Mouse (Mus musculus): ENCODE measurements at regions not wholly inside any gene's neighbourhood (a gene's known extent, or its start where the extent isn't known, plus 50 kb on each side); places are given as distances from the start of the nearest gene placed in this dataset.

- intact Hi-C loops (cut with DNase I) = no loop called here
- DNase-seq (ENCODE audit: extremely low spot score in 1 of 2, low spot score in 2 of 2) = no peak
- Histone ChIP-seq H3K4me3 (no peak overlapping the region), H3K27ac (no peak overlapping the region)
- TF ChIP-seq CTCF (IDR thresholded peaks at IDR 0.05) = no peak
Measured at GRCm38 (mm10) chr4:29145242-29145641, 332.3 kb downstream of the Epha7 start.

GRCm38 (mm10) chr4:29152134-29152867 lies 339.4 kb downstream of the Epha7 start:
- intact Hi-C loops (cut with DNase I) = no loop called here
- no peak for DNase-seq (ENCODE audit: extremely low spot score in 1 of 2, low spot score in 2 of 2)
- Histone ChIP-seq H3K4me3 (no peak overlapping the region), H3K27ac (no peak overlapping the region)
- no peak for TF ChIP-seq CTCF (IDR thresholded peaks at IDR 0.05)

- Histone ChIP-seq H3K4me3 (no peak overlapping the region), H3K27ac (no peak overlapping the region)
- DNase-seq (ENCODE audit: extremely low spot score in 1 of 2, low spot score in 2 of 2) = no peak
- TF ChIP-seq CTCF (IDR thresholded peaks at IDR 0.05) = no peak
- intact Hi-C loops (cut with DNase I) = no loop called here
Measured at GRCm38 (mm10) chr4:29182494-29182893, 369.6 kb downstream of the Epha7 start.

GRCm38 (mm10) chr4:29183411-29183810 lies 370.5 kb downstream of the Epha7 start:
- no peak for TF ChIP-seq CTCF (IDR thresholded peaks at IDR 0.05)
- Histone ChIP-seq H3K27ac (no peak overlapping the region), H3K4me3 (no peak overlapping the region)
- intact Hi-C loops (cut with DNase I) = no loop called here
- DNase-seq (ENCODE audit: extremely low spot score in 1 of 2, low spot score in 2 of 2) = no peak

GRCm38 (mm10) chr4:29183818-29184217 lies 370.9 kb downstream of the Epha7 start:
- DNase-seq (ENCODE audit: extremely low spot score in 1 of 2, low spot score in 2 of 2) = no peak
- Histone ChIP-seq H3K27ac (no peak overlapping the region), H3K4me3 (no peak overlapping the region)
- no peak for TF ChIP-seq CTCF (IDR thresholded peaks at IDR 0.05)
- intact Hi-C loops (cut with DNase I) = no loop called here

- TF ChIP-seq CTCF (IDR thresholded peaks at IDR 0.05) = no peak
- intact Hi-C loops (cut with DNase I) = no loop called here
- no peak for DNase-seq (ENCODE audit: extremely low spot score in 1 of 2, low spot score in 2 of 2)
- no peak overlapping the region for H3K4me3 ChIP-seq
- H3K27ac ChIP-seq = no peak overlapping the region
Measured at GRCm38 (mm10) chr4:29200976-29201375, 388.0 kb downstream of the Epha7 start.
